Mouse (Mus musculus) myocyte (in vitro differentiated cells): ENCODE measurements at regions not wholly inside any gene's neighbourhood (a gene's known extent, or its start where the extent isn't known, plus 50 kb on each side); places are given as distances from the start of the nearest gene placed in this dataset.

Experiments used
- E2F4 ChIP-seq: IDR thresholded peaks from one replicate; pipeline ENCODE4 v1.6.1; 2011; ENCODE audit warnings: mild to moderate bottlenecking, control low read depth, moderate library complexity; ENCODE audit not compliant: insufficient read depth
- POLR2A ChIP-seq: IDR thresholded peaks from one replicate; pipeline ENCODE4 v1.6.1; 2011; ENCODE audit warnings: low read depth, mild to moderate bottlenecking, control low read depth, moderate library complexity; ENCODE audit not compliant: insufficient read length
- USF1 ChIP-seq: IDR thresholded peaks from one replicate; pipeline ENCODE4 v1.6.1; 2011; ENCODE audit warnings: low read depth, mild to moderate bottlenecking, control low read depth, moderate library complexity

DNA sequence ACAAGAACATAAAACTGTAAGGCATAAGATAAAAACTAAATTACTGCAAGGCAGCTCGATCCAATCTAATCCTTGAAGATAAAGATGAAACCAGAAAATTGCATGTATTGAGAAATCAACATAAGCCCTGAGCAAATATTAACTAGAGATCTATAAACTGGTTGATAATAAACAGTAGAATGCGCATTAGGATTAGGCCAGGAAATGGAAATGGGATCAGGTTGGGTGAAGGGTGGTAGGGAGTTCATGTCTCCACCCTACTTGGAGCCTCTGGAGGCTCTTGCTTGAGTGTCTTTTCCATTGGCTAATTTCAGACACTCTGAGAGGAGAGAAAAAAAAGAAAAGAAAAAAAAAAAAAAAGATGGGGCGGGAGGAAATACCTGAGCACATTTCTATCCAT, 359.4 kb upstream of the Klhl29 start:
- TF ChIP-seq POLR2A: no peak
- TF ChIP-seq E2F4: no peak
- TF ChIP-seq USF1: no peak
